Mouse (Mus musculus) MEL (cell line): ENCODE measurements around the gene 4921517D22Rik. TPM values are rescaled to one million over a fixed set of nuclear protein-coding genes. Genes with fewer than 3 reads are reported as not detected.

Source experiments
- DNase-seq: peaks from one replicate; pipeline ENCODE4 v3.0.0; 2011; ENCODE audit warnings: low read depth, low spot score
- H3K27ac ChIP-seq: 2 replicates; pipeline ENCODE4 v1.5.1; 2012; ENCODE audit warnings: low read depth, mild to moderate bottlenecking, control low read depth, low read length, moderate library complexity; ENCODE audit not compliant: control insufficient read depth
- H3K27me3 ChIP-seq, 2 experiments: fragments of 150-350 bp in 1 of 2; sonication (generic) in 1 of 2; 2 replicates each; pipeline ENCODE4 v1.6.1; 2012; ENCODE audit warnings: low read length in 2 of 2, mild to moderate bottlenecking in 2 of 2, improper control_type of control experiment in 1 of 2, moderate library complexity in 1 of 2; ENCODE audit not compliant: insufficient read depth in 2 of 2, control insufficient read depth in 1 of 2
- H3K36me3 ChIP-seq, 2 experiments: 2 replicates each; pipeline ENCODE4 v1.6.1; 2012 to 2014; ENCODE audit warnings: low read length in 2 of 2, improper control_type of control experiment in 1 of 2, inconsistent platforms in 1 of 2, mild to moderate bottlenecking in 1 of 2; ENCODE audit not compliant: insufficient read depth in 2 of 2, control insufficient read depth in 1 of 2
- H3K4me1 ChIP-seq, 2 experiments: fragments of 150-350 bp in 1 of 2; sonication (generic) in 1 of 2; 2 replicates each; pipeline ENCODE4 v1.6.1; 2012; ENCODE audit warnings: low read length in 2 of 2, improper control_type of control experiment in 1 of 2, mild to moderate bottlenecking in 1 of 2; ENCODE audit not compliant: insufficient read depth in 2 of 2, control insufficient read depth in 1 of 2
- H3K4me3 ChIP-seq, 2 experiments: fragments of 150-350 bp in 1 of 2; sonication (generic) in 1 of 2; 2 replicates each; pipeline ENCODE4 v1.5.1; 2012; ENCODE audit warnings: low read depth in 2 of 2, low read length in 2 of 2, mild to moderate bottlenecking in 2 of 2, moderate library complexity in 2 of 2, control low read depth in 1 of 2, improper control_type of control experiment in 1 of 2; ENCODE audit not compliant: control insufficient read depth in 1 of 2, insufficient read depth in 1 of 2
- H3K79me2 ChIP-seq: 2 replicates; pipeline ENCODE4 v1.6.1; 2012; ENCODE audit warnings: mild to moderate bottlenecking, low read length, moderate library complexity; ENCODE audit not compliant: control insufficient read depth, poor library complexity, insufficient read depth
- H3K9ac ChIP-seq: 2 replicates; pipeline ENCODE4 v1.6.1; 2012; ENCODE audit warnings: low read depth, mild to moderate bottlenecking, control low read depth, low read length, moderate library complexity; ENCODE audit not compliant: control insufficient read depth, poor library complexity, severe bottlenecking
- H3K9me3 ChIP-seq: fragments of 150-350 bp; sonication (generic); replicated peaks from 2 replicates; pipeline ENCODE4 v1.6.1; 2012; ENCODE audit warnings: mild to moderate bottlenecking, low read length, improper control_type of control experiment, moderate library complexity; ENCODE audit not compliant: insufficient read depth
- CTCF ChIP-seq, 3 experiments: IDR thresholded peaks in 2 of 3; conservative IDR thresholded peaks in 1 of 3; 2 replicates each; pipeline ENCODE4 v1.5.1; 2011 to 2012; ENCODE audit warnings: low read length in 3 of 3, low read depth in 2 of 3, mild to moderate bottlenecking in 2 of 3, improper control_type of control experiment in 1 of 3, inconsistent platforms in 1 of 3, mixed read lengths in 1 of 3, moderate library complexity in 1 of 3; ENCODE audit not compliant: control insufficient read depth in 1 of 3, insufficient read depth in 1 of 3, poor library complexity in 1 of 3, severe bottlenecking in 1 of 3
- ELF1 ChIP-seq: IDR thresholded peaks from 2 replicates; pipeline ENCODE4 v1.6.1; 2014; ENCODE audit warnings: low read depth, mild to moderate bottlenecking, inconsistent platforms, low read length, improper control_type of control experiment, moderate library complexity
- ETS1 ChIP-seq: IDR thresholded peaks from 2 replicates; pipeline ENCODE4 v1.6.1; 2012; ENCODE audit warnings: low read depth, mild to moderate bottlenecking, inconsistent platforms, low read length, improper control_type of control experiment, moderate library complexity
- HCFC1 ChIP-seq: IDR thresholded peaks from 2 replicates; pipeline ENCODE4 v1.6.1; 2012; ENCODE audit warnings: low read depth, mild to moderate bottlenecking, inconsistent platforms, low read length, improper control_type of control experiment, moderate library complexity
- KAT2A ChIP-seq: conservative IDR thresholded peaks from 2 replicates; pipeline ENCODE4 v1.6.1; 2012; ENCODE audit warnings: low read depth, low read length, improper control_type of control experiment, inconsistent platforms
- MAFK ChIP-seq: IDR thresholded peaks from 2 replicates; pipeline ENCODE4 v1.6.1; 2011; ENCODE audit warnings: low read depth, mild to moderate bottlenecking, low read length, improper control_type of control experiment, borderline replicate concordance
- MAX ChIP-seq: IDR thresholded peaks from 2 replicates; pipeline ENCODE4 v1.6.1; 2011; ENCODE audit warnings: low read length, improper control_type of control experiment
- MAZ ChIP-seq: IDR thresholded peaks from 2 replicates; pipeline ENCODE4 v1.6.1; 2012; ENCODE audit warnings: low read depth, mild to moderate bottlenecking, inconsistent platforms, low read length, improper control_type of control experiment
- MEF2A ChIP-seq: IDR thresholded peaks from 2 replicates; pipeline ENCODE4 v1.6.1; 2014; ENCODE audit warnings: low read depth, mild to moderate bottlenecking, inconsistent platforms, low read length, improper control_type of control experiment; ENCODE audit not compliant: poor library complexity, insufficient replicate concordance, severe bottlenecking; ENCODE audit errors: extremely low read depth
- MXI1 ChIP-seq: IDR thresholded peaks from 2 replicates; pipeline ENCODE4 v1.6.1; 2011; ENCODE audit warnings: mild to moderate bottlenecking, low read depth, low read length, improper control_type of control experiment
- MYB ChIP-seq: IDR thresholded peaks from 2 replicates; pipeline ENCODE4 v1.6.1; 2011; ENCODE audit warnings: mild to moderate bottlenecking, low read depth, low read length, improper control_type of control experiment
- NELFE ChIP-seq: IDR thresholded peaks from 2 replicates; pipeline ENCODE4 v1.6.1; 2011; ENCODE audit warnings: low read depth, low read length, improper control_type of control experiment
- NRF1 ChIP-seq: IDR thresholded peaks from 2 replicates; pipeline ENCODE4 v1.6.1; 2014; ENCODE audit warnings: low read depth, mild to moderate bottlenecking, inconsistent platforms, low read length, improper control_type of control experiment, moderate library complexity; ENCODE audit not compliant: poor library complexity, insufficient read depth, severe bottlenecking
- POLR2AphosphoS2 ChIP-seq: IDR thresholded peaks from 2 replicates; pipeline ENCODE4 v1.6.1; 2011; ENCODE audit warnings: low read length, improper control_type of control experiment
- POLR2AphosphoS5 ChIP-seq: IDR thresholded peaks from 2 replicates; pipeline ENCODE4 v1.6.1; 2012; ENCODE audit warnings: low read depth, borderline replicate concordance, mild to moderate bottlenecking, inconsistent platforms, low read length, moderate library complexity, mixed read lengths
- RCOR1 ChIP-seq: IDR thresholded peaks from 2 replicates; pipeline ENCODE4 v1.6.1; 2012; ENCODE audit warnings: low read depth, mild to moderate bottlenecking, inconsistent platforms, low read length, improper control_type of control experiment
- SMC3 ChIP-seq: IDR thresholded peaks from 2 replicates; pipeline ENCODE4 v1.6.1; 2011; ENCODE audit warnings: low read depth, low read length, improper control_type of control experiment
- TAL1 ChIP-seq: IDR thresholded peaks from 2 replicates; pipeline ENCODE4 v1.6.1; 2012; ENCODE audit warnings: mild to moderate bottlenecking, inconsistent platforms, low read length, moderate library complexity, mixed read lengths
- TBP ChIP-seq: IDR thresholded peaks from 2 replicates; pipeline ENCODE4 v1.8.0; 2011; ENCODE audit warnings: low read depth, low read length, improper control_type of control experiment
- TCF12 ChIP-seq: IDR thresholded peaks from 2 replicates; pipeline ENCODE4 v1.6.1; 2014; ENCODE audit warnings: low read depth, mild to moderate bottlenecking, inconsistent platforms, low read length, improper control_type of control experiment, moderate library complexity
- UBTF ChIP-seq: IDR thresholded peaks from 2 replicates; pipeline ENCODE4 v1.6.1; 2012; ENCODE audit warnings: low read depth, mild to moderate bottlenecking, inconsistent platforms, low read length, improper control_type of control experiment, moderate library complexity, borderline replicate concordance; ENCODE audit not compliant: insufficient read depth
- ZKSCAN1 ChIP-seq: IDR thresholded peaks from 2 replicates; pipeline ENCODE4 v1.6.1; 2012; ENCODE audit warnings: low read depth, mild to moderate bottlenecking, inconsistent platforms, low read length, improper control_type of control experiment, moderate library complexity
- ZMIZ1 ChIP-seq: IDR thresholded peaks from 2 replicates; pipeline ENCODE4 v1.6.1; 2012; ENCODE audit warnings: low read depth, mild to moderate bottlenecking, inconsistent platforms, low read length, improper control_type of control experiment, moderate library complexity
- ZNF384 ChIP-seq: IDR thresholded peaks from 2 replicates; pipeline ENCODE4 v1.6.1; 2012; ENCODE audit warnings: low read depth, mild to moderate bottlenecking, inconsistent platforms, low read length, improper control_type of control experiment
- polyA plus RNA-seq, 2 experiments: library from polyadenylated mRNA; stranded (reverse) in 1 of 2; unstranded in 1 of 2; fragments of >175 nt in 1 of 2; fragments of >200 nt in 1 of 2; gene quantifications; 2 replicates each; pipeline versions ENCODE4 v1.2.1 to v1.2.4; 2012; ENCODE audit warnings: low replicate concordance in 2 of 2, low read depth in 1 of 2; ENCODE audit not compliant: insufficient read length in 2 of 2, insufficient read depth in 1 of 2, missing spikeins in 1 of 2
- total RNA-seq: library from RNA; depleted of rRNA; stranded (reverse); fragments of 300-350 nt; gene quantifications from 2 replicates; pipeline ENCODE4 v1.2.3, GENCODE M21; 2012

4921517D22Rik gene
- total and polyA plus RNA-seq, 3 experiments, result not detected

- TF ChIP-seq TAL1 (no peak), TCF12 (no peak), ELF1 (no peak), NELFE (no peak), MAFK (no peak), RCOR1 (no peak), KAT2A (no peak), MEF2A (no peak), POLR2AphosphoS5 (no peak), MXI1 (no peak), ZMIZ1 (no peak), ETS1 (no peak), MAX (no peak), ZNF384 (no peak)
Observed at GRCm38 (mm10) chr13:59741697-59742096, 47.8 kb upstream of the 4921517D22Rik start (continued).

GRCm38 (mm10) chr13:59741096-59741495 lies 47.2 kb upstream of the 4921517D22Rik start:
- DNase-seq, result no peak
- no peak overlapping the region for H3K4me3 ChIP-seq
- H3K4me1 ChIP-seq, result no peaks in the 10 kb centered on the region
- no peaks in the 10 kb centered on the region for H3K27me3 ChIP-seq
- no peak overlapping the region for H3K27ac ChIP-seq
- H3K9ac ChIP-seq, result no peak overlapping the region
- H3K79me2 ChIP-seq, result no peaks in the 10 kb centered on the region
- no peaks in the 10 kb centered on the region for H3K9me3 ChIP-seq
- no peaks in the 10 kb centered on the region for H3K36me3 ChIP-seq
- no peak for TF ChIP-seq SMC3

- H3K4me3 ChIP-seq, result no peak overlapping the region
- H3K9me3 ChIP-seq, result no peaks in the 10 kb centered on the region
- DNase-seq, result no peak
- no peak overlapping the region for H3K27ac ChIP-seq
- TF ChIP-seq POLR2AphosphoS2 (no peak), ZKSCAN1 (no peak), NELFE (no peak), CTCF (IDR thresholded peaks at IDR 0.05 in 2 of 3, conservative IDR thresholded peaks at IDR 0.05 in 1 of 3; ENCODE audit: control insufficient read depth in 1 of 3, insufficient read depth in 1 of 3, low read depth in 2 of 3, low read length in 3 of 3, poor library complexity in 1 of 3, severe bottlenecking in 1 of 3) (no peak), HCFC1 (no peak), TBP (no peak), MAZ (no peak), MYB (no peak), NRF1 (no peak), UBTF (no peak), ELF1 (no peak)
- peaks cover 0 to 6% of the 10 kb centered on the region in 2 experiments; a peak in 2 of 4 replicates for H3K36me3 ChIP-seq
- H3K9ac ChIP-seq, result no peak overlapping the region
- H3K4me1 ChIP-seq, result peaks cover 0 to 4% of the 10 kb centered on the region in 2 experiments; a peak in 1 of 4 replicates
- no peaks in the 10 kb centered on the region for H3K79me2 ChIP-seq
- no peaks in the 10 kb centered on the region for H3K27me3 ChIP-seq
Observed at GRCm38 (mm10) chr13:59739397-59739796, 45.5 kb upstream of the 4921517D22Rik start.
